Mouse (Mus musculus): Measurements from ENCODE around the gene Shisa5.

Gene Shisa5

DNA sequence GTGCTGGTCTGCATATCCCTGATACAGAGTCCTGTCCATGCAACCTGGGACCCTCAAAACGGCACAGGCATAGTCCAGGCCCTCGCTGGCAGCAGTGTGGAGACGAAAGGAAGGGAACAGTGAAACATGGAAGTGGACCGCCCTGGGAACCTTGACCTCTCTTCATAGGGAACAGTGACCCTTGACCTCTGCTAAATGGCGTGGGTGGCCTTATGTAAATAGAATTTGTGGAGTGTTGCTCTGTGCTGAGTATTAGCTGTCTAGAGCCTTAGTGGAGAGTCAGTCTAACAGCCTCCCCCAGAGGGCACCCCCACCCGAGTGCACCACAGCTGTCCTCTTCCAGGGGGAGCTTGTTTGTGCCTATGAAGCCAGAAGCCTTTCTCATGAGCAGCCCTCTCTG lies 54.4 kb downstream of the Shisa5 start:
- DNase-seq (ENCODE audit: low read depth, low spot score), result no peak

DNA sequence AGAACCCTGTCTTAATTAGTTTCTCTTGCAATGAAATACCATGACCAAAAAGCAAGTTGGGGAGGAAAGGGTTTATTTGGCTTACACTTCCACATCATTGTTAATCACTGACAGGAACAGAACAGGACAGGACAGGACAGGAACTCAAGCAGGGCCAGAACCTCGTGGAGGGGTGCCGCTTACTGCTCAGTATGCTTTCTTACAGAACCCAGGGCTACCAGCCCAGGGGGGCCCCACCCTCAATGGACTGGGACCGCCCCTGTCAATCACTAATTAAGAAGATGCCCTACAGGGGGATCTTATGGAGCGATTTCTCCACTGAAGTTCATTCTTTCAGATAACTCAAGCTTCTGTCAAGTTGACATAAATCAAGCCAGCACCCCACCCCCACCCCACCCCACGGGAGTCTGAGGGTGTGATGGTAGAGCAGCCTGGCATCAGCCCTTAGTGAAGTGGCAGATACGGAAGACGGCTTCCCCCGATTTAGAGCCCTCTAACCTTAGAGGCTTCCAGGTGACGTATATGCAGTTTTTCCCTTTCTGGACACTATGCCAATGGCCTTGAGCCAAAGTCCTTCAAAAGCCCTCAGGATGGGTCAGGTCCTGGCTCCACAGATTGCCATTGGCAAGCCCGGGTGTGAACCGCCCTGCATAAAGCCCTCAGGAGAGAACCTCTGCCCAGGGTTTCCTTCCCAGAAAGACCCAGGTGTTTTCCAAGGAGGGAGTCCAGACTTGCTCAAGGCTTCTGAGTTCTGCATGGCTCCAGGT lies 55.6 kb downstream of the Shisa5 start:
- DNase-seq (ENCODE audit: low read depth, low spot score), result no peak

DNA sequence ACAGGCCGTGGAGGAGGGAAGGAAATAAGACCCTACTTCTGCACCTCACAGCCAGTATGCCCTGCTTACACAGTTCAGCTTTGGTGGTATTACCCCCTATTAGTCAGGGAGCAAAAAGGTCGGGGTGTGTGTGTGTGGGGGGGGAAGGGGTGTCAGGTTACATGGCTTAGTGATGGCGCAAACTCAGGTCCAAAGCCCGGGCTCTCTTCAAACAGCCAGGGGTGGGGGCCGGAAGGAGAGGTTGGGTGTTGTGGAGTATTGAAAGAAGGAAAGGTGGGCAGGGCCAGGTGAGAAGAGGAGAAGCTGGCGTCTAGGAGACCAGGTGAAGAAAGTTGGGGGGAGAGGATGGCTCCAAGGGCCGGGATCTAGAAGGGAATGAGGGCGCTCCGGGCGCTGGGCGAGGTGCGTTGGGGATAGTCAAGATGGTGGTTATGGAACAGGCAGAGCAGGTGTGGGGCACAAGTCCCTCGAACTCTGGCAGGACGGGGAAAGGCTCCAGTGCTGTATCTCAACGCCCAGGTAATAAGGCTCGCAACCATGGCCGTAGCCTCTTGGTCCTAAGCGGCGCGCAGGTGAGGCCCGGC lies 56.3 kb downstream of the Shisa5 start:
- DNase-seq (ENCODE audit: low read depth, low spot score), result no peak

DNA sequence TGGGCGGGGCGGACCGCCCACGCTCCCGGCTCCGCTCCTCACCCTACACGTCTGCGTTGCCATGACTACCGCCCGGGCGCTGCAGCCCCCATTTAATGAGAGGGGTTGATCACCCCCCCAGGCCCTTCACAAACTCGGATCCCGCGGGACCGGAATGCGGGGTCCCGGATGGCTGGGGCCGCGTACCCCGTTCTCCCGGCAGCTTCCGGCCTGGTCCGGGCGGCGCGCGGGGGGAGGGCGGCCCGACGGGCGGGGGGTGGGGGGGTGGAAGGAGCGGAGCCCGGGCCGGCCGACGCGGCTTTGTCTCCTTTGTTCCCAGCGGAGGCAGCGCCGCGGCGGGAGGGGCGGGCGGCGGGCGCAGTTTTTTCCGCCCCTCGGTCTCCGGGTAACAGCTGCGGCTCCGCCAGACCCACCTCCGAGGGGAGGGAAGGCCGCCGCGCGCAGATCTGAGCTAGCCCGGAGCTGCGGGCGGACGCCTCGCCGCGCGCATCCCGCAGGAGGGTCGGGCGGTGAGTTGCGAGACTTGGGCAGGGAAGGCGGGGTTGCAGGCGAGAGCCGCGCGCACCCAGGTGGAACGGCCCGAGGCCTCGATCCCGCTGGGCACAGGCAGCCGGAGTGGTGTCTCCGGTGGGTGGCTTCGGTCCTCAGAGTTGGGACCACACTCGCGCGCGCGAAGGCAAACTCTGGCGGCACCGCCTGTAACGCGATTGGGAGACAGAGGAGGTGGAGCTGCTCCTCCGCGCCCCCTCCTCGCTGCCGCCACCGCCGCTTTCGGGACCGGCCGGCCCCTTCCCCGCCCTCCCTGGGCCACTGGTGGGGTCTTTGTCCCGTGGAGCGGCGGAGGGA lies 57.0 kb downstream of the Shisa5 start, which contains the start of gene Plxnb1:
Gene Plxnb1, plus strand, starts transcription at position 253 of the 846 bp plus-strand sequence.
- DNase-seq (ENCODE audit: low read depth, low spot score), result no peak

DNA sequence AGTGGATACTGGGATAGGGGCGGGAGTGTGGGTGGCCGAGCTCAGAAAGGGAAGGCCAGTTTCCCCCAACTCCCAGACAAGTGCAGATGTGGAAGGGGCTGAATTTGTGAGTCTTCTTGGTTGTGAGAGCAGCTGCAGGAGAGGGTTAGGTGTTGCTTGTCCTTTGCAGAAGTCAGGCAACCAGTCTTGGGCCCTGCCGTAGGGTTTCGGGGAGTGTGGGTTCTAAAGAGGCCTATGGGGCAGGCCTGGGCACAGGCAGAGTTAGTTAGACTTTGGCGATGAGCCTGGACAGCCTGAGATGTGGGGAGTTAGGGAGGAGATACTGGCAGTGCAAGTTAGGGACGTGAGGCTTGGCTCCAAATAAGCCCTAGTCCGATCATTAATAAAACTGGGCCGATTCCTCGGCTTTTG lies 57.9 kb downstream of the Shisa5 start:
- no peak for DNase-seq (ENCODE audit: low read depth, low spot score)

DNA sequence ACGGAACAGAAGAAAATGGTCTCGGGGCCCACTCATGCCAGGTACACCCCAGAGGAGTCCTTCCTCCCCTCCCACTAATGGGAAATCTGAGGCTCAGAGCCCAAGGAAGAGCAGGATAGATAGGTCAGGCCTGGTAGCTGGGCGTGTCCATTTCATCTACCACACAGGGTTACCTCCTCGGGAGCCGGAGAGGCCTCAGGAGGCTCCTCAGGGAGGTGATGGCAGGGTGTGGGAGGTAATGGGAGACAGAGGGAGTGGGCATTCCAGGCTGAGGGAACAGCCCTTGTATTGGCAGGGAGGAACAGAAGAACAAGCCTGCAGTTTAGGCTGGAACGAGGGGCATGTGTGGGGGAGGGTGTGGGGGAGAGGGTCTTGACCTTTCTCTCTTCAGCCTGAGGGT lies 58.5 kb downstream of the Shisa5 start:
- no peak for DNase-seq (ENCODE audit: low read depth, low spot score)

DNA sequence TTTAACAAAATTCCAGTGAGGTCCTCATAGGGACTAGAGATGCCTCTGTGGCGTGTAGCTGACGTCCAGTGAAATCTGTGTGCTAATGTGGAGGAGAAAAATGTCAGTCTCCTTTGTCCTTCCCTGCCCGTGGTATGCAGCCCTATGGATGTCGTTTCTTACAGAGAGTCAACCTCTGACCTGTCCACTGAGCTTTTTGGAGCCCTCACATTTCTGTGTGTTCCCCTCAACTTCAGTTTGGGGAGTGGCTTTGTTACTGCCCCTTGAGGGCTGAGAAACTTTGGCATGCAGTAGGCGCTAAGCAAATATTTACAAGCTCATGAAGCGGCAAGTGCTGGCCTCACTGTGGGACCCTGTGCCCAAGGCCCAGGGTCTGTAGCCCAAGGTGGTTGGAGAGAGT lies 58.9 kb downstream of the Shisa5 start:
- no peak for DNase-seq (ENCODE audit: low read depth, low spot score)

DNA sequence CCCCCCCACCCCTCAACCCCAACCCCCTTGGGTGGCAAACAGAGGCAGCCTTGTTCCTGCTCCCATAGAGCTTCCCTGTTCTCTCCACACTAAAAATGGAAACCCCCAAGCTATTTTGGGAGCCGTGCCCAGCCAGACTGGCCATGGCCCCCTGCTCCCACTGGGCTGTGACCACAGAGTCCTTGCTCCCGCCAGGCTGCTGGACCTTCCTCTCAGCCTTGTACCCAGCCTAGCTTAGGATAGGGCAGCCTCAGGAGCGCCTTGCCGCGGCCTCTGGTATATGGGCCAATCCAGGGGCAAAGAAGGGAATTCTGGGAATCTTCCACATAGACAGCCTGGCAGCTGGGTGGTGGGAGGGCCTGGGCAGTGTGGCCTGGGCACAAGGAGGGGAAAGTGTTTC lies 59.5 kb downstream of the Shisa5 start:
- no peak for DNase-seq (ENCODE audit: low read depth, low spot score)

DNA sequence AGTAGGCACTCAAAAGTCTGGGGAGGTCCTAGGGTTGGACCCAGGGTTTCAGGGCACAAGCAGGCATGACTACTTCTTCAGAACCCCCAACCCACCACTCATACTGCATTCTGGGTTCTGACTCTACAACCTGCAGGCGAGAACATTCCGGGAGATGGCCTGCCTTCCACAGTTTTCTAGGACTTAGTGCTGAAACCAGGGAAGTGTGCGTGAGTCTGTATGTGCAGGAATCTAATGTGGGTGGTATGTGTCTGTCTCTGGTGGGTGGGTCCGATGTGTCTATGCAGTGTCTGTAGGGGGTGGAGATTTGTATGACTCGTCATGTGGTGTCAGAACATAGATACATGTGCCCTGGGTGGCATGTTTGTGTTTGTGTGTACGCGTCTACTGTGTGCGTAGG lies 60.0 kb downstream of the Shisa5 start:
- no peak for DNase-seq (ENCODE audit: low read depth, low spot score)

DNA sequence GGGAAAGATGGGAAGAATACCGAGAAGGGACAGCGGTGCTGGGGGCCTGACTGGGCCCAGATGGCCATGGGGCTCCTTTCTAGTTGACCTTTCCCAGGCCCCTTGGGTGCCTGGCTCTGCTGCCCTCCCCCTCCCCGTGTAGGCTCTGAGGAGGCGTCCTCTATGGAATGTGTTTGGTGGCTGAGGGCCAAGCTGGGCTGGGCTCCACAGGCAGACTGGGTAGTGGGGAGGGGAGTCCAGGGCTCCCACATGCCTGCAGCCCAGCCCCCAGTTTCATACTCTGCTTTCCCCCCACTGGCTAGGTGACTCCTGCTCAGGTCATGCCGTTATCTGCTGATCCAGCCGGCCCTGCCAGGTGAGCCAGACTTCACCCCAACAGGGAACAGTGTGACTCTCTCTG lies 60.6 kb downstream of the Shisa5 start:
- no peak for DNase-seq (ENCODE audit: low read depth, low spot score)

DNA sequence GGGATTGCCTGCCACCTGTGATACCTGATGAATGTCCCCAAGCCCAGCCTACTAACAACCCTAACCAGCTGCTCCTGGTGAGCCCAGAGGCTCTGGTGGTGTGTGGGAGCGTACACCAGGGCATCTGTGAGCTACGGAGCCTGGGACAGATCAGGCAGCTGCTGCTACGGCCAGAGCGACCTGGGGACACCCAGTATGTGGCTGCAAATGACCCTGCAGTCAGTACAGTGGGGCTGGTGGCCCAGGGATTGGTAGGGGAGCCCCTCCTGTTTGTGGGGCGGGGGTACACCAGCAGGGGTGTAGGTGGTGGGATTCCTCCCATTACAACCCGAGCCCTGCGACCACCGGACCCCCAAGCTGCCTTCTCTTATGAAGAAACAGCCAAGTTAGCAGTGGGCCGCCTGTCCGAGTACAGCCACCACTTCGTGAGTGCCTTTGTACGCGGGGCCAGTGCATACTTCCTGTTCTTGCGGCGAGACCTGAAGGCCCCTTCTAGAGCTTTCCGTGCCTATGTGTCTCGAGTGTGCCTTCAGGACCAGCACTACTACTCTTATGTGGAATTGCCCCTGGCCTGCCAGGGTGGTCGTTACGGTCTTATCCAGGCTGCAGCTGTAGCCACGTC lies 62.1 kb downstream of the Shisa5 start:
- no peak for DNase-seq (ENCODE audit: low read depth, low spot score)

DNA sequence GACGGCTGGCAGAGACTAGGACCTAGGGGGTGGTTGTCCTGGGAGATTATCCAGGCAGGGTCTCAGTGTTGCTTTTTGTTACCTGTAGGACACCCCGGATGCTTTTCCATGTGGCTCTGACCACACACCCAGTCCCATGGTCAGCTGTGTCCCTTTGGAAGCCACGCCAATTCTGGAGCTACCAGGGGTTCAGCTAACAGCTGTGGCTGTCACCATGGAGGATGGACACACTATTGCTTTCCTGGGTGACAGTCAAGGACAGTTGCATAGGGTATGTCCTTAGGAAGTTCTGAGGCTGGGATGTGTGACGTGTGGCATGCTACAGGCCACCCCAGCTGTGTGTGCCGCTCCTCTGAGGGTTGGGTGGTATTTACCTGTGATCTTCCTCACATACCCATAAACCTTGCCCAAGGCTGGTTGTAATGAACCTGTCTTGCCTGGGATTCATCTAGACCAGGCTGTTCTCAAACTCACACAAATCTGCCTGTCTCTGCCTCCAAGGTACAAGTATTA lies 63.6 kb downstream of the Shisa5 start:
- no peak for DNase-seq (ENCODE audit: low read depth, low spot score)

DNA sequence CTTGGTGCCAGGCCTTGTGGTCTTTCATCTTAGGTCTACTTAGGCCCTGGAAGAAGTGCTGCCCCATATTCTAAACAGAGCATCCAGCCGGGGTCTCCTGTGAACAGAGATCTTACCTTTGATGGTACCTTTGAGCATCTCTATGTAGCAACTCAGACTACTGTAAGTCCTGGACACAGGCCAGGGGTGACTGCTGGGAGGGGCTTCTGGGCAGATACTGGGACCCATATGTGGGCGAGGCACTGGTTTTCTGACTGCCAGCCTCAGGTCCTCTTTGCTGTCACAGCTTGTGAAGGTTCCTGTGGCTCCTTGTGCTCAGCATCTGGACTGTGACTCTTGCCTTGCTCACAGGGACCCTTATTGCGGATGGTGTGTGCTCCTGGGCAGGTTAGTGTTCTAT lies 64.2 kb downstream of the Shisa5 start:
- no peak for DNase-seq (ENCODE audit: low read depth, low spot score)

DNA sequence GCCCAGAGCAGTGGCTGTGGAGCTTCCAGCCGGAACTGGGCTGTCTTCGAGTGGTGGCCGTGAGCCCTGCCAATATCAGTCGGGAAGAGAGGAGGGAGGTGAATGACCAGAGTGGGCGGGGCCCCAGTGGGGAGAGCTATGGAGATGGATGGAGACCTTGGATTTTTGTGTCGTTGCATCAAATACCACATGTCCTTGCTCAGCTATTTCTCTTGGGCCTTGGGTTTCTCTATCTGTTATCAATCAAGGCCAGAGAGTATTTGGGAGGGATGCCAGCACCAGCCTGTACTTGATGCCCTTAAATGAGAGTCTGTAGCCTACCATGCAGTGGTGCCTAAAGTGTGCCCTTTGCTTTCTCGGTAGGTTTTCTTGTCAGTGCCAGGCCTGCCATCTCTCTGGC lies 64.9 kb downstream of the Shisa5 start:
- DNase-seq (ENCODE audit: low read depth, low spot score), result no peak

DNA sequence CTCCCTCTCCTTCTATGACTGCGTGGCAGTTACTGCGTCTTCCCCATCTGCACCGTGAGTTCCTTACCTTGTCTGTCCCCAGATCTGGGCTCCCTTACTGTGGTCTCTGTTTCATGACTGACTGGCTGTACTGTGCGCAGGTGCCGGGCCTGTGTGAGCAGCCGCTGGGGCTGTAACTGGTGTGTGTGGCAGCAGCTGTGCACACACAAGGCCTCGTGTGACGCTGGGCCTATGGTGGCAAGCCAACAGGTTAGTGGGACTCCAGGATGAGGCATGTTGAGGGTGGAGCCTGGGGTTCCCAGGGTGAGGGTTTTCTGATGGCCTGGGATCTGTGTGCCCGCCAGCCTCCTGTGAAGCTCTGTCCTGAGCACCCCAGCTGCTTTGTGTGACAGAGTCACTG lies 65.7 kb downstream of the Shisa5 start:
- no peak for DNase-seq (ENCODE audit: low read depth, low spot score)

DNA sequence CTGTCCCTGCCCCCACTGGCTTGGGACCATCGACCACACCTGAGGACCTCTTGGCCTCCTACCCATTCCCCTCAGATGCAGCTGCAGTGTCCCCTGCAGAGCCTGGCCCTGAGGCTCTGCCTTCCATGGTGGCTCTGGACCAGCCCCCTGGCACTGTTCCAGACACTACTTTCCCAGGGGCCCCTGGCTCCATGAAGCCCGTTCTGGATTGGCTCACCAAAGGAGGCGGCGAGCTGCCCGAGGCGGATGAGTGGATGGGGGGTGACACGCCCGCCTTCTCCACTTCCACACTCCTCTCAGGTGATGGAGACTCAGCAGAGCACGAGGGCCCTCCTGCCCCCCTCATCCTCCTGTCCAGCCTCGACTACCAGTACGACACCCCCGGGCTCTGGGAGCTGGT lies 66.6 kb downstream of the Shisa5 start:
- DNase-seq (ENCODE audit: low read depth, low spot score), result no peak

DNA sequence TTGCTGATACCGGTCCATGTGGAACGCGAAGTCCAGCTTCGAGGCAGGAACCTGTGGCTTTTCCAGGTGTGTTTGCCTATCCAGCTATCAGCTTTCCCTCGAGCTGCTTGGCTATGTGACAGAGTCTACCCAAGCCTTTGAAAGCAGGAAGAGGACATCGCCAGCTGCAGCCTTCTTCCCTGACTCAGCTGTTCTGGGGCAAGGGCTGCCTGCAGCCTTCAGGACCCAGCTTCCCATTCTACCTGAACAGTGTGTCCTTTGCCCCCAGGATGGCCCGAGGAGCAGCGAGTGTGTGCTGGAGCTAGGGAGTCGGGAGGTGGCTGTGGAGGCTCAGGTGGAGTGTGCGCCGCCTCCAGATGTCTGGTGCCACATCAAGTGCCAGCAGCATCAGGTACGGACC lies 67.3 kb downstream of the Shisa5 start:
- DNase-seq (ENCODE audit: low read depth, low spot score), result no peak

DNA sequence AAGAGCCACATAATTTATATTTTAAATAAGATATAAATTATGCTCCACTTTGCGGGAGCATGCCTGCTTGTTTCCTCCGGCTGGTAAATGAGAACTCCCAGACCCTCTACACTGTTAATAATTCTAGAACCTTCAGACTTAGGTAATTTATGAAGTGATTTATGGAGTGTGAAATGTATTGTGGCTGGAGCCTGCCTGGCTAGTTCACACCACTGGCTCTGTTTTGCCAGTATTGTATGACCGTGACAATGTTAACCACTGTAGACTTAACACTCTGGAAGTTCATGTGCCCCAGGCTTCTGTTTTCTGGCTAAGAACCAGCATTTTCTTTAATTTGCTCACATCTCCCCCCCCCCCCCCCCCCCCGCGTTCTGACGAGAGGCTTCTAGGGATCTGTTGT lies 69.0 kb downstream of the Shisa5 start:
- no peak for DNase-seq (ENCODE audit: low read depth, low spot score)
